Comparison of ENCODE assay signal across 12 mouse cellular contexts in the genomic region with DNA sequence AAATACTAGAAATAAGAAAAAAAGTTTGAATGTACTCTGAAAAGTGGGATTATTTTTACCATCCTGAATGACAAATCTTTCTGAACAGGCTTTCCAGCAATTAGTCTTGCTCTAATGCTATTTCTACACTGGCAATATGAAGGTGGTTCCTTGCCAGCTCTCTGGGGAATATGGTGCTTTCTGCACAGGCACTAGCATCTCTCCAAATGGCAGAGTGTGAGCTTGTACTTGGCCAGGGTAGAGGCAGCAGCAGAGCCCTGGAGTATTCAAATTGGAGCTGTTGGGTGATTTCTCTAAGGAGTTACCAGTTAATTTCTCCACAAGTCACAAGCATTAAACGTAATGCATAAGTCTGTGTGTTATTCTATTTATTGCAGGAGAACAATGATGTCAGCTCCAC.
DNase-seq lines count a peak whose midpoint lies in the region; ATAC-seq and TF ChIP-seq lines count a peak whose summit lies in the region.
"Had no signal": no experiment of that assay in that cellular context is flagged by ENCODE, and none has a peak within 500 bp of the region (broad histone marks: within the 10 kb centered on the region; RNA-seq: fewer than 3 reads in every experiment).

No protein-coding gene starts in this region.

- no peaks in the 10 kb centered on the region for H3K27me3 ChIP-seq in midbrain, postnatal 0 days (ENCODE audit: insufficient read depth, low read length)
- no peaks in the 10 kb centered on the region for H3K27me3 ChIP-seq in midbrain, embryonic 10.5 days (ENCODE audit: low read depth, poor library complexity, severe bottlenecking)
- H3K27me3 ChIP-seq in heart, embryonic 10.5 days (ENCODE audit: insufficient read depth, poor library complexity, severe bottlenecking), result no peaks in the 10 kb centered on the region
- H3K27me3 ChIP-seq: embryonic facial prominence, embryonic 13.5 days; liver, embryonic 15.5 days had no signal

- no peak for DNase-seq in cerebellum, postnatal 4 days (ENCODE audit: low spot score in 2 of 2)
- peak; percentile 50 for DNase-seq in midbrain, postnatal 0 days (ENCODE audit: low spot score)
- DNase-seq in midbrain, embryonic 10.5 days (ENCODE audit: low spot score), result no peak
- peak; percentile 90 for DNase-seq in layer of hippocampus, adult 9-11 months
- DNase-seq in right cerebral cortex, postnatal 36 days (ENCODE audit: low spot score in 2 of 2), result peak; percentile 8 to 22
- no peak for DNase-seq in retina, postnatal 1 day
- DNase-seq in heart, embryonic 10.5 days (ENCODE audit: low spot score), result no peak

- H3K9me3 ChIP-seq in midbrain, postnatal 0 days (ENCODE audit: low read length), result no peaks in the 10 kb centered on the region
- H3K9me3 ChIP-seq in midbrain, embryonic 10.5 days (replicated peaks), result no peaks in the 10 kb centered on the region
- H3K9me3 ChIP-seq in heart, embryonic 10.5 days, result no peaks in the 10 kb centered on the region
- H3K9me3 ChIP-seq: embryonic facial prominence, embryonic 13.5 days; liver, embryonic 15.5 days had no signal

- no peak overlapping the region for H3K9ac ChIP-seq in midbrain, postnatal 0 days (replicated peaks; ENCODE audit: low read length, poor library complexity, severe bottlenecking)
- H3K9ac ChIP-seq: embryonic facial prominence, embryonic 13.5 days; liver, embryonic 15.5 days had no signal

- ATAC-seq in cerebellum, adult (ENCODE audit: insufficient number of reproducible peaks, low FRiP score, low TSS enrichment), result peak; percentile 99
- ATAC-seq in midbrain, postnatal 0 days (ENCODE audit: low FRiP score), result no peak
- ATAC-seq: inflammation-experienced regulatory T-cells, adult 6 months had no signal

- no peak overlapping the region for H3K4me2 ChIP-seq in midbrain, postnatal 0 days (ENCODE audit: low read depth, low read length, poor library complexity, severe bottlenecking)
- H3K4me2 ChIP-seq: embryonic facial prominence, embryonic 13.5 days; liver, embryonic 15.5 days had no signal

- WGBS in midbrain, postnatal 0 days, result 72% methylated on average over 1 of the region's 1 CpGs
- WGBS in midbrain, embryonic 10.5 days, result 98% methylated on average over 1 of the region's 1 CpGs
- WGBS in heart, embryonic 10.5 days, result 80% methylated on average over 1 of the region's 1 CpGs

- H3K4me1 ChIP-seq in midbrain, postnatal 0 days (ENCODE audit: insufficient read depth, low read length), result no peaks in the 10 kb centered on the region
- H3K4me1 ChIP-seq in midbrain, embryonic 10.5 days, result no peaks in the 10 kb centered on the region
- no peaks in the 10 kb centered on the region for H3K4me1 ChIP-seq in heart, embryonic 10.5 days
- H3K4me1 ChIP-seq: embryonic facial prominence, embryonic 13.5 days; liver, embryonic 15.5 days had no signal

- no peak for TF ChIP-seq CTCF in midbrain, postnatal 0 days (IDR thresholded peaks at IDR 0.05)

- H3K36me3 ChIP-seq in midbrain, postnatal 0 days (ENCODE audit: insufficient read depth, low read length), result no peaks in the 10 kb centered on the region
- no peaks in the 10 kb centered on the region for H3K36me3 ChIP-seq in midbrain, embryonic 10.5 days
- no peaks in the 10 kb centered on the region for H3K36me3 ChIP-seq in heart, embryonic 10.5 days
- H3K36me3 ChIP-seq: embryonic facial prominence, embryonic 13.5 days; liver, embryonic 15.5 days had no signal

- no peak overlapping the region for H3K27ac ChIP-seq in midbrain, postnatal 0 days (ENCODE audit: low read depth, low read length)
- H3K27ac ChIP-seq in midbrain, embryonic 10.5 days (replicated peaks), result no peak overlapping the region
- H3K27ac ChIP-seq in heart, embryonic 10.5 days, result no peak overlapping the region
- H3K27ac ChIP-seq: embryonic facial prominence, embryonic 13.5 days; left cerebral cortex, adult 2 months; liver, embryonic 15.5 days had no signal

- H3K4me3 ChIP-seq in midbrain, postnatal 0 days (ENCODE audit: low read depth, low read length), result no peak overlapping the region
- H3K4me3 ChIP-seq in midbrain, embryonic 10.5 days, result no peak overlapping the region
- H3K4me3 ChIP-seq in heart, embryonic 10.5 days, result no peak overlapping the region
- H3K4me3 ChIP-seq: embryonic facial prominence, embryonic 13.5 days; left cerebral cortex, adult 2 months; liver, embryonic 15.5 days had no signal

Comparison
In these comparisons a context has a peak if more than half of its experiments do, and no peak if none do; other contexts are left out.
1. DNase-seq: peak in midbrain, postnatal 0 days (single experiment), layer of hippocampus, adult 9-11 months (single experiment) and right cerebral cortex, postnatal 36 days (2 of 2); none in cerebellum, postnatal 4 days (0 of 2), midbrain, embryonic 10.5 days (single experiment), retina, postnatal 1 day (single experiment) and heart, embryonic 10.5 days (single experiment).